Mouse (Mus musculus): ENCODE results near the gene Grik1.

Grik1 gene

DNA sequence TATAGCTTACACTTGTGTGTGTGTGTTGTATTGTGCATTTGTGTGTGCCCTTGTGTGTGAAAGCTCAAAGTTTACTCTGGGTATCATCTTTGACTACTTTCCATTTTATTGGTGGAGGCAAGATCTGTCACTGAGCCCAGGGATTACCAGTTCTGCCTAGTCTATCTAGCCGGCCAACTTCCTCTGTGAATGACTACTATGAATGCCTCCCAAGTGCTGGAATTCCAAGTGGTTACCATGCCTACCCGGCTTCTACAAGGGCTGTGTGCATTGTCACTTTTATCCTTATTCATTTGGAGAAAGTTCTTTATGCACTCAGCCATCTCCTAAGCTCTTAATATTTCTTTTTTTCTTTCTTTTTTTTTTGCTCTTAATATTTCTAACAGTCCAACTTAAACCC lies 301.3 kb downstream of the Grik1 start:
- ChIA-PET POLR2A (interaction anchor here in 1 of 4 experiments (0.6 kb wide), 1 partner anchor 8 kb away, joined by 3 read pairs; no protein-coding TSS in a partner anchor), CTCF (no interaction called here)

DNA sequence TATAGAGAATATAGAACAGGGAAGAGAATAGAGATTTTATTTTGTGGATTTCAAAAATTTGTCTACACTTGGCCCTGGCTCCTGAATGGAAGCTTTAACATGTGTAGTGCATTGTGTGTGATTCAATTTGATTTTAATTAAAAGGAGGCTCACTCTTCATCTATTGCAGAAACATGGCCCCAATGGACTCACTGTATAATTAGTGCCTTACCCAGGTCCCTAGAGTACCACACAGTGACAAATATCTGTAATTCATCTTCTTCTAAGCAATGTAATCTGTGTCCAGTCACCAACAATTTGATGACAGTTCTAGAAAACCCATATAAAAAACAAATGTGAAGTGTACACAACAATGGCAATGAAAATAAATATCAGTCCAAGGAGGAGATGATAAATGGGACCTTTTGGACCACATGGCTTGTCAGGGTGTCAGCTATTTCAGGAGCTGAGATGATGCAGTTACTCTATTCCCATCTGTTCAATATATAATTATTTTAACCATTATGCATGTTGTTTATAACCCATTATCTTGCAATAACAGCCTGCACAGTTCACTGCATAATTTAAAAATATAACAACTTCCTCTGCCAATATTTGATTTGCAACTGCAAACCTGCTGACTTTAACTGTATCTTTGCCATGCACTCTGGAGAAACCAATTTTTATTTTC lies 305.7 kb downstream of the Grik1 start:
- ChIA-PET CTCF (no interaction called here), POLR2A (no interaction called here)

DNA sequence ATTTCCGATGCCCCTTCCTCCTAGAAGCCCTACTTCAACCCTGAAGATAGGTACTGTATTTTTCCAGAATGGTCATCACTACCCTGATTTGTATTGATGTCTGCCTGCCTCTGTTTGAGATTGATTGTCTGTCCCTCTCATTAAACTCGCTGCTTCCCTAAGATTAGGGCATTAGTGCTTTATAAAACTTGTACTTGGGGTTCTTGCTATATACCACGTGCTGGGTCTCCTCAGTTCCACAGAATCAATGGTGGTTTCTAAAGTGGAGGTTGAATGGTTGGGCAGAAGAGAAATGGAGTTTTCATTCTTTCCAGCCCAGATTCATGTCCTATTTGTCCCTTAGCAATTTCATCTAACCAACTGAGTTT lies 316.0 kb downstream of the Grik1 start:
- CTCF ChIA-PET = no interaction called here
- POLR2A ChIA-PET = no interaction called here

DNA sequence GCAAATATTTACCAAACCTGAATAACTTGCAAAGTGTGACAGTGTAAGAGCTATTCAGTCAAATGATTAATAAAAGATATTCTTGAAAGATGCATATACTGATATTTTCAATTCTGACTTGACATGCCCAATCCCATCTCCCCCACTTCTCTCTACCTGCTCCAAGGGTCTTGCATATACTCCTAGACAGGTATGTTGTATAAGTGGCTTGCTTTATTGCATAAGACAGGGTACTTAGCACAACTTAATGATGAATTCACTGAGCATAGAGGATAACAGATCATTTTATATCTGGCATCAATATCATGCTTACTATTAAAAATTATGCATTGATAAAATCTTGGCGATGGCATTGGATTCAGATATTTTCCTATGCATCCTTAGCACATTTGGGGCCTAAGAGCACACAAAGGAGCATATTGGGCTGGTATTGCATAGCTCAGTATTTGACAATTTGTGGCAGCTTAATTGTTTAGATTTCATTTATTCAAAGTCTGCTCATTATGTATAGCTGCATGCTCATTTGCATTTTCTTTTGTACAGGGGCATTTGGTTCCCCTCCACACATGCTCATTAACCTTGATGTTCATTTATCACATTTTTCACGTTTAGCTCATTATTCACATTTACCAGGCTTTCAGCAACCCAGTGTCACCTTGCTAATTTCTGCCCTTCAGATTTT lies 316.5 kb downstream of the Grik1 start:
- CTCF ChIA-PET = no interaction called here
- POLR2A ChIA-PET = no interaction called here

DNA sequence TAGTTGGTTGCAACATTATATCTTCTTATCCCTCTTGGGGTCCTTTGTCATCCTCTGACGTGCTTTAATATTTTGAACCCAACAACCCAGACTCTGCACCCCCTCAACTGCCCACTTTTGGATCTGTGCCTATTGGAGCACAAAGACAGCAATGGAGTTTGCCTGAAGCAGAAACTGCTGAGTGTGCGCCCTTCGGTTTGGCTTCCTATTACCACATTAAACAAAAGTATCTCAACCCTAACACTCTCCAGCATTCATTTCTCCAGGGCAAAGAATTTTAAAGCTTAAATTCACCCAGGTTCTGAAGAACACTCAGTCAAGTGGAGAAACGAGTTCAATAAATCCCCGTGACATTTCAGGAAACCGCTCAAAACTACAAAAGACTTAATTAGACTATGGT lies 318.2 kb downstream of the Grik1 start:
- CTCF ChIA-PET = no interaction called here
- POLR2A ChIA-PET = no interaction called here

DNA sequence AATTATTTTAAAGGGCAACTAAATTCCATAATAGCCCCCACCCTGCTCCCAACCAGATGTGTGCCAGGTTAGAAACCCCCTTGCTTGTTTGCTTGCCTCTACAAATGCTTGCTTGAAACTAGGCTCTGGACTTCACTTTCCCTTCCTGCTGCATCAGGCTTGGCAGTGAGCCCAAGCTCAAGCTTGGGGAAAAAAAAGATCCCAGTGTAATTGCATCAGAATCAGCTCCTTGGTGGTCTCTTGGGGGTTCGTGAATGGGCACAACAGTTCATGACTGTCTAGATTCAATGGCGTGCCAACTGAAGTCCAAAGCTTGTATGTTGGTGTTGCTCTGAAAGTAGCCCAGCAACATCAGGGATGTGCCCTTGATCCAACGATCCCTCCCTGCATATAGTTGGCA lies 320.1 kb downstream of the Grik1 start:
- ChIA-PET CTCF (no interaction called here), POLR2A (no interaction called here)

DNA sequence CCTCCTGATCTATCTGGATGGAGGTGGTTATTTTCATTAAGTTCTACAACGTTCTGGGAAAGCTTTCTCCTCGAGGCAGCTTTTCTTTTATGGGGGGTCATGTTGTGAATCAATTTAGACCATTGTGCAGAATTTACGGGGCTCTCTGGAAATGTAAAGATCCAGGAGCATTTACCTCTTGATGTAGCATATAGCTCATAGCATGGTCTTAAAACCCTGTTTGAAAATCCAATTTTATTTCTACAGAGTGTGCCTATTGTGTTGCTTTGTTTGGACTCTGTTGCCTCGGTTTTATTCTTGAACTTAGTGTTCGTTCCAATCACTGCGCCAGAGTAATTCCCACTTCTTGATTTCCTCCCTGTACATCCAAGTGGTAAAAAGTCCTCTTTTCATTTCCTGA lies 328.6 kb downstream of the Grik1 start:
- ChIA-PET POLR2A (no interaction called here), CTCF (no interaction called here)

DNA sequence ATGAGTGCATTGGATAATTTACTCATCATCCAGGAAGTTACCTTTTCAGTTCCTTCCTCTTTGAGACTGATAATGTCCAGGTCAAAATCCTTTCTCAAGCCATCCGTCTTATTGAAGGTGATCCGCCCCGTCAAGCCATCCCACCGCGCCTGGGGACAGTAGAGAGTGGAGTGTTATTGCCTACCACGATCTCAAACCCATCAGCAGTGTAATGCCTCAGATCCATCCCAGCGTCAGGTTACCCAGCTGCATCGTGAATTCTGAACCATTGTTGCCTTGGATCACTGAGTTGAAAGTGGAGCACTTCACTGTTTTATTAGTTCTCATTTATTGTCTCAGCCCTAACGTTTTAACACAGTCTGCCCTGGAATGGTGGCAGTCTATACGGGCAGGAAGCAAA lies 332.6 kb downstream of the Grik1 start:
- ChIA-PET POLR2A (no interaction called here), CTCF (no interaction called here)

DNA sequence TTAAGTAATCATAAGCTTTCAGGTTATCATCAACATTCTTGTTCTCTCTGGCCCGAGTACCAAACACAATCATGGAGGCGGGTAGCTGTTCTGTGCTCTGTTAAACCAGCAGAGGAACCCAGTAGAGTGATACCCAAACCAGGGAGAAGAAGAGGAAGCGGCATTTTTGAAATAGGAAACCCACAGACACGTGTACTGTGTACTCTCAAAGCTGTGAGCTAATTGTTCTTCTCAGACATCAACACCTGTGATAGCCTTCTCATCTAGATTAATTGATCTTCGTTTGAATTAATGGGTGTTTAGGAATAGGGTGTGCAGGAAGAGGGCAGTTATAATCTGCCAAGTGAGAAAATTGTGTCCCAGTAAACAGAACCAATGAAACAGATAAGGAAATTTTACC lies 333.9 kb downstream of the Grik1 start:
- CTCF ChIA-PET = no interaction called here
- POLR2A ChIA-PET = no interaction called here

DNA sequence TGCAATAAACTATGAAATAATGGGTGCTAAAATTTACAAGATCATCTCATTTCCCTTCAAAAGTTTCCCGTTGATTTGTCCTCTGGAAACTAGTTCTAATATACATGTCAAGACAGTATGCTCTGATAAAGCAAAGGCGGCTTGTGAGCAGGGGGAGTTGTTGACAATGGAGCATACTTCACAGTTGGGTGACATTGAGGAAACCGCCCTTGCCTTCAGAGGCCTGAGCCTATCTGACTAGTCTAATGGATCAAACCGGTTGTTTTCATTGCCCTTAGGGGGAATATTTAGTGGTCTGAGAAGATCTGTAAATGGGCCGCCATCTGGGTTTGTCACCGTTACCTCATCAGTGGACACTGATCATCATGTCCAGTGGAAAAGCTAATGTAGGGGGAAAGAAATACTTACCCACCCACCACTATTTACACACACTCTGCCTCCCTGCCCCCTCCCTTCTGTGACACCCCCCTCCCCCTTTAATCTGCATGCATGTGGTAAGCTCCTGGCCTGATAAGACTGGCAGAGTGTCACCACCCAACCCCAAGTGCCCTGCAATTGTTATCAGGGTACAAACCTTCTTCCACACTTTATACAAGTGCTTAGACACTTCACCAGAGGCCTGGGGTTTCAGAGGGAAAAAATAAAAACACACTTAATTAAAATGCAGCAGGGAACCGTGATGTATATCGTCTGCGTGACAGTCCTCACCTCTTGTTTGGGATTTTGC lies 335.2 kb downstream of the Grik1 start:
- POLR2A ChIA-PET = no interaction called here
- CTCF ChIA-PET = no interaction called here

DNA sequence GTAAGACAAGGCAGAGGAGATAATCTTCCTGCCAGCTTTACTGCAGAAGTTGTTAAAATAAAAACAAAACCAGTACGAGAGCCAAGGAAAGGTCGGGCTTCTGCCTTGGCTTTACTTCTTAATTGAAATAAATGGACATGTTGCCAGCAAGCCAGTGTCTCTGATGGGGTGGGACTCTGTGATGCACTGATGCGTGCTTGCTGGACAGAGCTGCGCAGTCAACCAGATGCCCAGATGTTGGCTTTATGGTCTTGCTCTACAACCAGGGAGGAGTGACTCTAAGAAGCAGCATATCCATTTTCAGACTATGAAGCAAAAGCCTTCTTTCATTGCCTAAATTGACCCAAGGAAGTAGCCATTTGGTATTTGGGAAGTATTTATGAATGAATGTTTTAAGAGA lies 336.9 kb downstream of the Grik1 start:
- ChIA-PET POLR2A (no interaction called here), CTCF (no interaction called here)

DNA sequence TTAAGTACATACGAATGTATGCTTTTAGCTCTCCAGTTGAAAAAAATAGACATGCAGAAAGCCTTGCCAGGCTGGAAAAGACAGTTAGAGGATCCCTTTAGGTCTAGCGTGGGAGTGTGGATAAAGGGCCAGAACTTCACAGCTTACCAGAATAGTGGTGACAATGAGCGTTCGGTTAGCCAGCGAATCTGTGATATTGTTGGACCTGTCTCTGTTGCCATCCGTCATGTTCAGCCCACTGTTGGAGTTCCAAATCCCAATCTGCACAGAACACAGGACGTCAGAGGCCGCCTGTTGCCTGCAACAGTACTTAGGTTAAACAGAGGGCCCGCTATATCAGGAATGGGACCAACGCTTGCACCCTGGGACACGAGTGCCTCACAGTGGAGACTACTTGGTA lies 340.2 kb downstream of the Grik1 start:
- ChIA-PET POLR2A (no interaction called here), CTCF (no interaction called here)

DNA sequence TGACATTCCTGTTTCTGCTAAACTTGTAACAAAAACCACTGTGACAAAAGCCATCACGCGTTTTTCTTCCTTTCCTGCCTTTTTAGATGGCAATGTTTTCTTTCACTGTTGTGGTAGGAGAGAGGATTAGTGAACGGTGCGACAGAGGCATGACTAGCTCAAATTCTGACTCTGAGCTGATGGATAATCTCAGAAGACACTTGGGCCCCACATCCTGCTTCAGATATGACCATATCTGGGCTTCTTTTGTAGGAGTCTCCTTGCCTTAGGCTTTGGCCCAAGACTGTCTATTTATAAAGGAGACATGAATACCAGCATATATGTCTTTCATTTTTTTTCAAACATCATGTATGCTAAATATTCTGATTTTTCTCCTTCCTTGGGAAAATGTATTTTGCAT lies 341.9 kb downstream of the Grik1 start:
- ChIA-PET CTCF (no interaction called here), POLR2A (no interaction called here)

DNA sequence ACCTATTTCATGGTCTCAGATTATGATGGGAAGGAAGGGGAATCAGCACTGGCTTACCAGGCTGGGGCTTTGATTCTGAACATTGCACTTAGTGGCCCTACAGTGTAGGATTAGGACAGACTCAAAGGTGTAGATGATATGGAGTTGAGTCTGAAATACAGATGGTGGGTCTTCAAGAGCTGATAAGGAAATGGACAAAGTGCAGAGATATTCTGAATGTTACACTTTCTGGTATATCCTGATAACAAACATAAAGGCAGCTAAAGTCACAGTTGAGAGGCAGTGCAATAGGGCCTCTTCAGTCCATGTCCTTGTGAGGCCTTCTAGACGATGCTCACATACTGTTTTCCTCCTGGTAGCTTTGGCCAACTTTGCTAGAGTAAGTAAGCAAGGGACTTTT lies 345.7 kb downstream of the Grik1 start:
- ChIA-PET CTCF (interaction anchor here in 1 of 4 experiments (0.6 kb wide), 1 partner anchor 740 kb away, joined by 5 read pairs; no protein-coding TSS in a partner anchor), POLR2A (interaction anchor here in 1 of 4 experiments (0.7 kb wide), 1 partner anchor 309 kb away, joined by 3 read pairs; no protein-coding TSS in a partner anchor)

DNA sequence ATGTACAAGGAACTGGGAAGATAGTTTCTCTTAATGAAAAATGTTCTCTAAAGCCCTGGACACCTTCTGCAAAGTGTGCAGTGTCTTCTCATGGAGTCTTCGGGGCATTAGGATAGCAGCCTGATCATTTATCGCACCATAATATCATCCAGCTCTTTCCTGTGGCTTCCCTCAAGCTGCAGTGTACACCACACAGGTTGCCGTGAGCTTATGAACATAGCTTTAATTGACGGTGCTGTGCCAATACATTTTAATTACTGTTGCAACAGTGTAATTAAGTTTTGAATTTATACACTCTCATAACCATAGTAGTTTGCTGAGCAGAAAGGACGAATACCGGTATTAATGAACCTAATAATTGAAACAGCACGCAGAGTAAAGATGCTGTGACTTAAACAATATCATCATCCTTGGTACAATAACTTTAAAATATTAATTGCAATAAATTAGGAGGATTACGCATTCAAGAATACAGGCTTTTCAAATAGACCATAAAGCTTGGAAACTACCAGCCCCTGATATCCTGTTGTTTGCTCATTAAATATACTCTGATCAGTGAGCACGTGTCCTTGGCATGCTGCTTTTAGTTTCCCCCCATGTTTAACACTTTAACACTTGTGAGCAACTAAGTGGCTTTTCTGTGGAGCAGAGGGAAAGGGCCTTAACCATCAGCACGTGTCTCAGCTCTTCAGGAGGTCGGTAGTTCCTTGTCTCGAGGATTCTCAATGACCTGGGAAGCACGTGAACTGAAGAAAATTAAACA lies 347.8 kb downstream of the Grik1 start:
- ChIA-PET CTCF (no interaction called here), POLR2A (no interaction called here)

DNA sequence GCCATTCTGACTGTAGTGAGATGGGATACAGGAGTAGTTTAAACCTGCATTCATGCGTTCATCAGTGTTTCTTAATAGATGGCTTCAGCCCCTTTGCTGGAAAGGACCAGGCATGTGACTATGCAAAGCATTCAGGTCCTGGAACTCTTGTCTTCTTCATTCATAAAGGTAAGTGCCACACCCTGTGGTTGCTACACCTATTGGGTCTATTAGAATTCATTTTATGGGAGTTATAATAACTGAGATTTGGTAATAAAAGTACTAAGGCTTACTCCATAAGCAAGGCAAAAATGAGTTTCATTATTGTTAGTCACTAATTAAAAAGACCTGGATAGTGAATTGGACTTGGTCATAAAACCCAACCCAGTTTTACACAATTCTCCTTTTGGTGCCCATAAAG lies 355.4 kb downstream of the Grik1 start:
- CTCF ChIA-PET = no interaction called here

DNA sequence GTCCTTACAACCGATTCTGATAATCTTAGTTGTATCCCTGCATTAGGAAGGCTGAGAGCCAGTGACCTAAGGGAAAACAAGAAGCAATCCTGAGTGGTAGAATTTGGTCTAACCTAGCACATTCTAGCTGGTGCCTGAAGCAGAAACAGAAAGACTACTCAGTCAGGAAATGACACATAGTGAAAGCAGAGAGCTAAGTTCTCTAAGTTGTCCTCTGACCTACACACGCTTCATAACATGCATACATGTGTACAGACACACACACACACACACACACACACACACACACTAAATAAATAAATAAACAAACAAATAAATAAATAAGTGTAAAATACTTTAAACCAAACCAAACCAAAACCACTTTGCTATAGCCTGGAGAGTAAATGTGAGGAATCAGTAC lies 358.7 kb downstream of the Grik1 start:
- POLR2A ChIA-PET = no interaction called here
- CTCF ChIA-PET = interaction anchor here in 1 of 4 experiments (0.6 kb wide), 1 partner anchor 202 kb away, joined by 4 read pairs; no protein-coding TSS in a partner anchor

More for the DNA sequence above, 355.4 kb downstream of the Grik1 start:
- POLR2A ChIA-PET = no interaction called here

DNA sequence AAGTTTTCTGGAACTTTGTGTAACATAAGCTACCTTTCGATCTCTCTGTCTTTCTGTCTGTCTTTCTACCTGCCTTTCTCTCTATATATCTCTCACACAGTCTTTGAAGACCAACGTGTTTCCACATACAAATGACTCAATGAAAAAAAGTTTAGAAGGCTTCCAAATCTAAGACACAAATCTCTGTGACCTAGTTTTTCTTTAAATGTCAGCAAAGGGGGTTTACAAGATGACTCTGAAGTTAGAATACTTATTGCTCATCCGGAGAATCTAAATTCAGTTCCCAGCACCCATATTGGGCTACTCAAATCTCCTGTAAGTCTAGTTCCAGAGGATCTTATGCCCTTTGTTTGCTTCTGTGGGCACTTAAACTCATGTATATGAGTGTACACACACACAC lies 359.5 kb downstream of the Grik1 start:
- POLR2A ChIA-PET = no interaction called here
- CTCF ChIA-PET = interaction anchor here in 1 of 4 experiments (0.6 kb wide), 1 partner anchor 202 kb away, joined by 4 read pairs; no protein-coding TSS in a partner anchor

DNA sequence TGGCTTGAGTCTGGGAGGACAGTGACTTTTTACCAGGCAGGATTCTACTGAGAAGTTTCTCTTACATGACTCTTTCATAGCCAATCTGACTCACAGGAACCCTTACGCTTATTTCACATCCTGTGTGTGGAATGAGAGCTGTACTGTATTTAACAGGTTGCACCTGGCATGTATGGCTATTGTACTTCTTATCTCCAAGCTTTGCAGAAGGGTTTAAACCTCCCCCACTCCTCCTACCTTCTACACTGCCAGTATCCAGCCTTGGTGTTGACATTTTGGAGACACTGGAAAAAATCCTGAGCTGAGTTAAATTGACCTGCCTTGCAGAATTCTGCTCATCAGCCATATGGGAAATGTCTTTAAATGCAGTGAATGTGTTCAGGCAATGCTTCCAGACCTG lies 361.4 kb downstream of the Grik1 start:
- POLR2A ChIA-PET = interaction anchor here in 1 of 4 experiments (1.5 kb wide), 1 partner anchor 9 kb away, joined by 3 read pairs; no protein-coding TSS in a partner anchor
- CTCF ChIA-PET = no interaction called here

DNA sequence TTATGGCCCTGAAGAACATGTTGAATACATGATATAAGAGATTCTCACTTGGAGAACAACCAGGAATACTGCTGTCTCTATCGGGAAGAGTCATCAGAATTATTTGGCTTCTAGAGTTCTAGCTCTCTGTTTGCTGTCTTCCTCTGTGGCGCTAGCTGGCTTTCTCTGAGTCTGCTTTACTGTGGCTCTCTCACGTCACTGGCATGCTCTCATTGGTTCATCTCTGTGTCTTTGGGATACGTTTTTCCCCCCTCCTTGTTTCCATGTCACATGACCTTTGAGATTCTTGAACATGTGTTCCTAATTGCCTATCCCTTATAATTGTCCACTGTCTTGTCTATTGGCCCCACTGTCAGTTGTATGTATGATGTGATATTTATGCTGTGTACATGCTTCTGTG lies 372.2 kb downstream of the Grik1 start:
- POLR2A ChIA-PET = no interaction called here
- CTCF ChIA-PET = interaction anchor here in 2 of 4 experiments (0.6 to 0.7 kb wide), 2 partner anchors 139 to 883 kb away, joined by 3 read pairs; no protein-coding TSS in a partner anchor

Data from embryonic stem cell, embryonic (primary cell).